Mouse (Mus musculus) forebrain, embryonic 10.5 days (tissue): ENCODE data around the gene Pyy. TPM values are rescaled to one million over a fixed set of nuclear protein-coding genes. Genes with fewer than 3 reads are reported as not detected.
A peak's percentile ranks its signal among the peaks of the same experiment; 100 is the strongest.

Source experiments
- DNase-seq: peaks from one replicate; pipeline ENCODE4 v3.0.0-alpha.2; 2017; ENCODE audit warnings: low spot score; ENCODE audit errors: extremely low spot score
- H3K27ac ChIP-seq: fragments of 300-500 bp; sonication (generic); 2 replicates; pipeline ENCODE4 v1.5.1; 2016; ENCODE audit warnings: mild to moderate bottlenecking
- H3K27me3 ChIP-seq: fragments of 300-500 bp; sonication (generic); 2 replicates; pipeline ENCODE4 v1.6.1; 2016; ENCODE audit warnings: mild to moderate bottlenecking; ENCODE audit not compliant: poor library complexity, severe bottlenecking
- H3K36me3 ChIP-seq: fragments of 300-500 bp; sonication (generic); replicated peaks from 2 replicates; pipeline ENCODE4 v1.6.1; 2016; ENCODE audit warnings: mild to moderate bottlenecking, moderate library complexity
- H3K4me1 ChIP-seq: fragments of 300-500 bp; sonication (generic); 2 replicates; pipeline ENCODE4 v1.6.1; 2016
- H3K4me3 ChIP-seq: fragments of 300-500 bp; sonication (generic); 2 replicates; pipeline ENCODE4 v1.5.1; 2016; ENCODE audit warnings: mild to moderate bottlenecking, moderate library complexity
- H3K9me3 ChIP-seq: fragments of 300-500 bp; sonication (generic); 2 replicates; pipeline ENCODE4 v1.6.1; 2016; ENCODE audit warnings: mild to moderate bottlenecking, moderate library complexity
- WGBS: fragments of 180-500 bp; shearing (Covaris S2); methylation state at CpG from one replicate; pipeline ENCODE4 v1.1.7; 2016; 5-methylcytosine and 5-hydroxymethylcytosine counted together
- polyA plus RNA-seq: library from polyadenylated mRNA; unstranded; fragments of >200 nt; fragmentation: Nextera tagmentation; extraction: Ambion mirVana; gene quantifications from 2 replicates; pipeline ENCODE4 v1.2.1, GENCODE M21; 2016

The Pyy gene
- polyA plus RNA-seq, 1 experiment from 2014 or later: not detected

GRCm38 (mm10) chr11:102087081-102087751 lies 20.4 kb downstream of the Pyy start:
- Histone ChIP-seq H3K36me3 (peaks cover 19% of the 10 kb centered on the region), H3K27me3 (0 out of 2 replicates have a peak, but pooled peaks cover 8% of the 10 kb centered on the region), H3K9me3 (peaks cover 7% of the 10 kb centered on the region; the same call in 1 of the 2 replicates), H3K4me1 (peaks cover 70% of the 10 kb centered on the region), H3K27ac (peak overlapping the region; percentile 94), H3K4me3 (peak overlapping the region; percentile 79)
- under 1% methylated on average over 39 of the region's 39 CpGs for whole genome bisulfite sequencing
- peak; percentile 94 for DNase-seq

GRCm38 (mm10) chr11:102086331-102086730 lies 21.3 kb downstream of the Pyy start:
- Histone ChIP-seq H3K4me1 (peaks cover 79% of the 10 kb centered on the region), H3K9me3 (peaks cover 7% of the 10 kb centered on the region; the same call in 1 of the 2 replicates), H3K4me3 (peak overlapping the region; percentile 79), H3K27me3 (peaks cover 10% of the 10 kb centered on the region), H3K36me3 (peaks cover 19% of the 10 kb centered on the region), H3K27ac (peak overlapping the region; percentile 94)
- DNase-seq: no peak
- 10% methylated on average over 3 of the region's 3 CpGs for WGBS

GRCm38 (mm10) chr11:102084159-102084558 lies 23.5 kb downstream of the Pyy start:
- Histone ChIP-seq H3K27ac (no peak overlapping the region; the same call in 1 of the 2 replicates), H3K36me3 (peaks cover 35% of the 10 kb centered on the region), H3K9me3 (peaks cover 7% of the 10 kb centered on the region; the same call in 1 of the 2 replicates), H3K4me3 (0 out of 2 replicates have a peak overlapping the region, but pooled peaks have one; percentile 12), H3K4me1 (peaks cover 76% of the 10 kb centered on the region), H3K27me3 (peaks cover 26% of the 10 kb centered on the region)
- 19% methylated on average over 7 of the region's 7 CpGs for WGBS
- no peak for DNase-seq

DNA sequence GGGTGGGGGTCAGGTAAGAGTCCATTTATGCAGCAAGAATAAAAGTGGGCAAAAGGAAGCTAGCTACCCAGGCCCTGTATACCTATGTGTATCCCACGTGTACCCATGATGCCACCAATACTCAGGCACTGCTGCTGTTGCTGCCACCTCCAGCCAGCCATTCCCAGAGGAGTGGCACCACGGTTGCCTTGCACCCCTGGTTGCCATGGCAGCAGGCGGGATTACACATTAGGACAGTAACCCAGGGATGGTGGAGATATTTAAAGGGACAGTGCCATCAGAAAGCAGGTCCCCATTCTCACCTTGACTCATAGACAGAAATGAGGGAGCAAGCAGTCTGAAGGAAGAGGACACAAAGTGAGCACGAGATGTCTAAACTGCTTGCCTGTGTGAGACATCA lies 24.4 kb downstream of the Pyy start:
- 67% methylated on average over 4 of the region's 4 CpGs for WGBS
- DNase-seq: no peak
- H3K4me3 ChIP-seq: peak overlapping the region; percentile 57; the same call in 1 of the 2 replicates
- peaks cover 26% of the 10 kb centered on the region for H3K27me3 ChIP-seq
- H3K27ac ChIP-seq: no peak overlapping the region
- H3K36me3 ChIP-seq: peaks cover 45% of the 10 kb centered on the region
- peaks cover 7% of the 10 kb centered on the region; the same call in 1 of the 2 replicates for H3K9me3 ChIP-seq
- H3K4me1 ChIP-seq: peaks cover 67% of the 10 kb centered on the region

DNA sequence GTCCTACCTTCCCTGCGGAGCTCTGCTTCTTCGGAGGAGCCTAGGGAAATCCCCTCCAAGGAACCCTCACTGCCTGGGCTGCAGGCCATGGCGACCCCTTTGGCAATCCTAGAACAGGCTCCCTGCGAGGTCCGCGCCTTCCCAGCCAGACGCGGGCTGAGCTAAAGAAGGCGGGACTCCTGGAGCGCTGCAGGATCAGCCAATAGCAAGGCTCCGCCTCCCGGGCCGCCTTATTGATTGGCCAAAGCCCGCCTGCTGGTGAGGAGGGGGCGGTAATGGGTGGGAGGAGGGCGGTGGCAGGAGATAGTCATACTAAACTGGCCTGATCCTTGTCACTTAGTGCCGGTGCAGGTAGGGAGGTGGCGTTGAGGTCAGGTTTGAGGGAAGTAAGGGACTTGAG lies 25.3 kb downstream of the Pyy start:
- Histone ChIP-seq H3K27ac (peak overlapping the region; percentile 75), H3K4me1 (peaks cover 61% of the 10 kb centered on the region), H3K9me3 (peaks cover 7% of the 10 kb centered on the region; the same call in 1 of the 2 replicates), H3K4me3 (peak overlapping the region; percentile 57), H3K27me3 (peaks cover 26% of the 10 kb centered on the region), H3K36me3 (peaks cover 52% of the 10 kb centered on the region)
- under 1% methylated on average over 18 of the region's 18 CpGs for WGBS
- DNase-seq: peak; percentile 85

DNA sequence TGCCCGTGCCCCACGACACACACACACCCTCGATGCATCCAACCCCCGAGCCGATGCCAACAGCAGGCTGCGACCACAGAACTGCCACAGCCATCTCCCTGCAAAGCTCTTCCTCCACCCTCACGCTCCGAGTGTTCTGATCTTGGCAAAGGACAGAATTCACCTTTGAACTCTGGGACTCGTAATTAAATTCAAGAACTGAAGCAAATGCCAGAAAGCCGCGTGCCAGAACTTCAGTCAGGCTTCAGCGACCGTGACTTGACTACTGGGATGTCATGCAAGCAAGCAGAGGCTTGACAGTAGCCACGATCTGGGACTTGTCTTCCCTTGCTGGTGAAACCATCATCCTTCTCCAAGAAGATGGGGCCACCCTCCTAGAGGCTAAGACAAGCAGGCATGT lies 33.9 kb downstream of the Pyy start:
- peaks cover 38% of the 10 kb centered on the region for H3K36me3 ChIP-seq
- no peaks in the 10 kb centered on the region for H3K9me3 ChIP-seq
- no peak overlapping the region for H3K27ac ChIP-seq
- no peak for DNase-seq
- 89% methylated on average over 14 of the region's 14 CpGs for WGBS
- peaks cover 10% of the 10 kb centered on the region for H3K4me1 ChIP-seq
- H3K27me3 ChIP-seq: peaks cover 24% of the 10 kb centered on the region
- no peak overlapping the region for H3K4me3 ChIP-seq

DNA sequence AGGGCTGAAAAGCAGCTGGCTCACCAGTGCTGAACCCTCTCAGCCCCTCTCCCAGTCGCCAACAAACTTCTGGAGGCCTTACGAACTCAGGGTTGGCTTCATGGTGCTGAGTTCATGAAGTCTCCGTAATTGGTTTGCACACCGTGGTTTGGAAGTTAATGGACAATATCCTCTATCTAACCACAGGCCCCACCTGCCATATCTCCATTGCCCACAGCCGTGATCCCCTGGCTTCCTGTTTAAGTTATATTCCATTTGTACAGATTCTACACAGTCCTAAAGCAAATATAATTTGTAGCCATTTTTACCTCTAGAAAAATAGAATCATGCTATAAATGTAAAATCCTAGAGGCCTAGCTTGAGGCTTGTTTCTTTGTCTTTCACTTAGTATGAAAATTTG lies 34.9 kb downstream of the Pyy start:
- peaks cover 28% of the 10 kb centered on the region for H3K36me3 ChIP-seq
- no peaks in the 10 kb centered on the region for H3K9me3 ChIP-seq
- DNase-seq: no peak
- no peak overlapping the region for H3K4me3 ChIP-seq
- WGBS: 86% methylated on average over 5 of the region's 5 CpGs
- no peak overlapping the region for H3K27ac ChIP-seq
- H3K4me1 ChIP-seq: peaks cover 10% of the 10 kb centered on the region
- H3K27me3 ChIP-seq: peaks cover 24% of the 10 kb centered on the region

GRCm38 (mm10) chr11:102070426-102070825 lies 37.2 kb downstream of the Pyy start:
- Histone ChIP-seq H3K27me3 (peaks cover 24% of the 10 kb centered on the region), H3K36me3 (peaks cover 13% of the 10 kb centered on the region), H3K27ac (no peak overlapping the region), H3K9me3 (no peaks in the 10 kb centered on the region), H3K4me3 (peak overlapping the region; percentile 9; the same call in 1 of the 2 replicates), H3K4me1 (peaks cover 10% of the 10 kb centered on the region)
- DNase-seq: no peak
- WGBS: 3% methylated on average over 13 of the region's 13 CpGs

- Histone ChIP-seq H3K9me3 (no peaks in the 10 kb centered on the region), H3K27me3 (peaks cover 24% of the 10 kb centered on the region), H3K4me1 (peaks cover 10% of the 10 kb centered on the region), H3K36me3 (peaks cover 13% of the 10 kb centered on the region), H3K27ac (no peak overlapping the region), H3K4me3 (no peak overlapping the region)
- WGBS: 64% methylated on average over 11 of the region's 11 CpGs
- DNase-seq: no peak
These were observed 38.0 kb downstream of the Pyy start for GRCm38 (mm10) chr11:102069633-102070032.

DNA sequence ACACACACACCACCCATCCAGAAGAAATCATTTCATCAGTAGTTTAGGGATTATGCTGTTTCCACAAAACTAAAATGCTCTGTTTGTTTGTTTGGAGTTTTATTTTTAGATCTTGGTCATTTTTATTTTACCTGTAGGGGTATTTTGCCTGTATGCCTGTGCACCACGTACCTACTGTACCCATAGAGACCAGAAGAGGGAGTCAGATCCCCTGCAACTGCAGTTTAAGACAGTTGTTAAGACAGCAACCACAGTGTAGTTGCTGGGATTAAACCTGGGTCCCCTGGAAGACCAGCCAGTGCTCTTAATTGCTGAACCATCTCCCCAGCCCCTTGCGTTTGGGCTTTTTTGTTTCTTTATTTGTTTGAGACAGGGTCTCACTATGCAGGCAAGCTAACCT lies 38.7 kb downstream of the Pyy start:
- Histone ChIP-seq H3K27me3 (peaks cover 20% of the 10 kb centered on the region), H3K9me3 (no peaks in the 10 kb centered on the region), H3K4me1 (peaks cover 10% of the 10 kb centered on the region), H3K36me3 (peaks cover 12% of the 10 kb centered on the region), H3K27ac (no peak overlapping the region), H3K4me3 (no peak overlapping the region)
- 27% methylated on average over 2 of the region's 2 CpGs for WGBS
- DNase-seq: no peak

DNA sequence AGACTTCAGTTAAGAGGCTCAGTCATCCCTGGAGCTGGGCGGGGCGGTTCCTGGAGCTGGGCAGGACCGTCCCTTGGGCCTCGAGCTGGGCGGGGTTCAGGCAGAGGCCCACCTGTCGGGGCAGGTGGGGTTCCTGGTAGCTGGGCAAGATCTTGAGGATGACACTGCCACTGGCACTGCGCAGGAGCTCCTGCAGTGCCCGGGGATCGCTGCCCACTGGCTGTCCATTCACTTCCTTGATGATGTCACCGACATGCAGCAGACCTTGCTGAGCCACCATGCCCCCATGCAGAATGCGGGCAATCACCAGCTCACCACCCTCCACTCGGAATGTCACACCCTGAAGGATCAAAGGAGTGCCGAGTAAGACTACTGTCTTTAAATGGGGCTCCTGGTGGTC lies 44.6 kb downstream of the Pyy start:
- DNase-seq: no peak
- no peak overlapping the region for H3K4me3 ChIP-seq
- H3K9me3 ChIP-seq: no peaks in the 10 kb centered on the region
- peaks cover 13% of the 10 kb centered on the region for H3K4me1 ChIP-seq
- H3K36me3 ChIP-seq: peaks cover 44% of the 10 kb centered on the region
- WGBS: 74% methylated on average over 13 of the region's 13 CpGs
- H3K27me3 ChIP-seq: peaks cover 40% of the 10 kb centered on the region
- no peak overlapping the region for H3K27ac ChIP-seq

- Histone ChIP-seq H3K9me3 (no peaks in the 10 kb centered on the region), H3K4me1 (peaks cover 13% of the 10 kb centered on the region), H3K36me3 (peaks cover 45% of the 10 kb centered on the region), H3K27me3 (peaks cover 40% of the 10 kb centered on the region), H3K27ac (no peak overlapping the region), H3K4me3 (peak overlapping the region; percentile 57; the same call in 1 of the 2 replicates)
- WGBS: 14% methylated on average over 16 of the region's 16 CpGs
- no peak for DNase-seq
These were observed 45.6 kb downstream of the Pyy start for GRCm38 (mm10) chr11:102061941-102062473.
